Mouse (Mus musculus) lung, postnatal 0 days (tissue): Measurements from ENCODE around the gene Pde4c. TPM values are rescaled to one million over a fixed set of nuclear protein-coding genes. Genes with fewer than 3 reads are reported as not detected.

Experiments used
- ATAC-seq: fragments of 200-750 bp; cut with Nextera tagmentation; 2 replicates; pipeline ENCODE4 v1.8.0; 2017; ENCODE audit warnings: moderate library complexity
- DNase-seq: peaks from one replicate; pipeline ENCODE4 v3.0.0-alpha.2; 2016; ENCODE audit warnings: low spot score
- H3K27ac ChIP-seq: fragments of 300-500 bp; sonication (generic); 2 replicates; pipeline ENCODE4 v1.5.1; 2014; ENCODE audit warnings: antibody characterized with exemption, mild to moderate bottlenecking, low read length, mixed read lengths
- H3K27me3 ChIP-seq: fragments of 300-500 bp; sonication (generic); replicated peaks from 2 replicates; pipeline ENCODE4 v1.6.1; 2014; ENCODE audit warnings: low read length, mixed read lengths; ENCODE audit not compliant: insufficient read depth
- H3K36me3 ChIP-seq: fragments of 300-500 bp; sonication (generic); 2 replicates; pipeline ENCODE4 v1.6.1; 2014; ENCODE audit warnings: low read length, mixed read lengths; ENCODE audit not compliant: insufficient read depth
- H3K4me1 ChIP-seq: fragments of 300-500 bp; sonication (generic); 2 replicates; pipeline ENCODE4 v1.6.1; 2014; ENCODE audit warnings: antibody characterized with exemption, low read depth, low read length, mixed read lengths; ENCODE audit not compliant: insufficient read depth
- H3K4me2 ChIP-seq: fragments of 300-500 bp; sonication (generic); replicated peaks from 2 replicates; pipeline ENCODE4 v1.6.1; 2014; ENCODE audit warnings: low read depth, mild to moderate bottlenecking, low read length, moderate library complexity, mixed read lengths
- H3K4me3 ChIP-seq: fragments of 300-500 bp; sonication (generic); 2 replicates; pipeline ENCODE4 v1.5.1; 2014; ENCODE audit warnings: low read depth, low read length
- H3K9ac ChIP-seq: fragments of 300-500 bp; sonication (generic); replicated peaks from 2 replicates; pipeline ENCODE4 v1.6.1; 2014; ENCODE audit warnings: low read depth, mild to moderate bottlenecking
- H3K9me3 ChIP-seq: fragments of 300-500 bp; sonication (generic); 2 replicates; pipeline ENCODE4 v1.6.1; 2016; ENCODE audit warnings: low read length, mixed read lengths
- CTCF ChIP-seq: IDR thresholded peaks from 2 replicates; pipeline ENCODE4 v1.5.1; 2016; ENCODE audit warnings: antibody characterized with exemption, mild to moderate bottlenecking
- EP300 ChIP-seq: IDR thresholded peaks from 2 replicates; pipeline ENCODE4 v1.6.1; 2016; ENCODE audit warnings: antibody characterized with exemption, mild to moderate bottlenecking, control low read depth
- WGBS: fragments of 180-500 bp; shearing (Covaris S2); extraction: QIAGEN DNeasy Blood & Tissue Kit; methylation state at CpG from one replicate; pipeline ENCODE4 v1.1.7; 2014; 5-methylcytosine and 5-hydroxymethylcytosine counted together
- polyA plus RNA-seq: library from polyadenylated mRNA; unstranded; fragments of >200 nt; fragmentation: Nextera tagmentation; extraction: Ambion mirVana; gene quantifications from 2 replicates; pipeline ENCODE4 v1.2.1, GENCODE M21; 2015

Pde4c gene
- polyA plus RNA-seq, 1 experiment from 2014 or later, result 2.0 TPM

DNA sequence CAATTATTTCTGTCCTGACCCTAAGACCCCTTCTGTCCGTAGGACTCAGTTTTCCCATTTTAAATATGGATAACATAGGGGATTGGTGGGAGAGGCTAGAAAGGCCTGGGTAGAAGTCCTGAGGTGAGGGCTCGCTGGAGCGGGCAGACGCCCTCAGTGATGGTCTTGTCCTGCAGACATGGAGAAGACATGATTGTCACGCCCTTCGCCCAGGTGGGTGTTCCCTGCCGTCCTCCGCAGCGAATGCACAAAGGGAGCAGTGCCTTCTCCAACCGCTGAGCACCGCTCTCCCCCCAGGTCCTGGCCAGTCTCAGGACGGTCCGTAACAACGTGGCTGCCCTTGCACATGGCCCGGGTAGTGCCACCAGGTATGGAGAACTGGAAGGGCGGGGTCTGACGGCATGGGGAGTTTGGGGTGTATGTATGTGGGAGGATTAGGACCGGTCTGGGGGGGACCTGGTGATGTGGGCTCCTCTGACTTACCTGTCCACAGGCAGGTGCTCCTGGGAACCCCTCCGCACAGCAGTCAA lies 22.2 kb downstream of the Pde4c start:
- no peaks in the 10 kb centered on the region; the same call in 1 of the 2 replicates for H3K4me1 ChIP-seq
- no peak overlapping the region for H3K4me3 ChIP-seq
- H3K27me3 ChIP-seq, result peaks cover 40% of the 10 kb centered on the region; the same call in 1 of the 2 replicates
- no peaks in the 10 kb centered on the region for H3K9me3 ChIP-seq
- DNase-seq (no peak), ATAC-seq (no peak)
- TF ChIP-seq CTCF (no peak), EP300 (no peak)
- no peak overlapping the region for H3K4me2 ChIP-seq
- H3K9ac ChIP-seq, result no peak overlapping the region
- no peak overlapping the region for H3K27ac ChIP-seq
- no peaks in the 10 kb centered on the region for H3K36me3 ChIP-seq
- 61% methylated on average over 18 of the region's 19 CpGs for WGBS

GRCm38 (mm10) chr8:70746676-70747075 lies 23.2 kb downstream of the Pde4c start:
- ATAC-seq, result no peak
- 41% methylated on average over 9 of the region's 9 CpGs for WGBS

GRCm38 (mm10) chr8:70747211-70747890 lies 23.8 kb downstream of the Pde4c start:
- 82% methylated on average over 18 of the region's 18 CpGs for WGBS
- ATAC-seq (no peak), DNase-seq (no peak)
- no peak overlapping the region for H3K27ac ChIP-seq
- H3K4me3 ChIP-seq, result no peak overlapping the region
- H3K4me1 ChIP-seq, result no peaks in the 10 kb centered on the region; the same call in 1 of the 2 replicates
- H3K27me3 ChIP-seq, result peaks cover 31% of the 10 kb centered on the region; the same call in 1 of the 2 replicates
- H3K9me3 ChIP-seq, result no peaks in the 10 kb centered on the region
- TF ChIP-seq CTCF, result no peak
- TF ChIP-seq EP300, result no peak
- H3K4me2 ChIP-seq, result no peak overlapping the region
- H3K9ac ChIP-seq, result no peak overlapping the region
- no peaks in the 10 kb centered on the region for H3K36me3 ChIP-seq

More at GRCm38 (mm10) chr8:70746676-70747075, 23.2 kb downstream of the Pde4c start:
- no peaks in the 10 kb centered on the region for H3K36me3 ChIP-seq
- no peak for TF ChIP-seq CTCF
- no peak for TF ChIP-seq EP300
- H3K27me3 ChIP-seq, result peaks cover 38% of the 10 kb centered on the region; the same call in 1 of the 2 replicates
- H3K4me2 ChIP-seq, result no peak overlapping the region
- no peak overlapping the region for H3K4me3 ChIP-seq
- DNase-seq, result no peak
- no peak overlapping the region for H3K9ac ChIP-seq
- H3K9me3 ChIP-seq, result no peaks in the 10 kb centered on the region
- no peak overlapping the region for H3K27ac ChIP-seq
- no peaks in the 10 kb centered on the region; the same call in 1 of the 2 replicates for H3K4me1 ChIP-seq

- no peak overlapping the region for H3K9ac ChIP-seq
- H3K4me3 ChIP-seq, result no peak overlapping the region
- no peak overlapping the region for H3K27ac ChIP-seq
- H3K4me1 ChIP-seq, result peaks cover 7% of the 10 kb centered on the region; the same call in 1 of the 2 replicates
- no peaks in the 10 kb centered on the region for H3K9me3 ChIP-seq
- DNase-seq (no peak), ATAC-seq (no peak)
- 81% methylated on average over 23 of the region's 23 CpGs for WGBS
- H3K27me3 ChIP-seq, result peaks cover 20% of the 10 kb centered on the region; the same call in 1 of the 2 replicates
- no peaks in the 10 kb centered on the region for H3K36me3 ChIP-seq
- TF ChIP-seq EP300 (no peak), CTCF (no peak)
- no peak overlapping the region for H3K4me2 ChIP-seq
Observed at GRCm38 (mm10) chr8:70748246-70749096, 25.0 kb downstream of the Pde4c start.

DNA sequence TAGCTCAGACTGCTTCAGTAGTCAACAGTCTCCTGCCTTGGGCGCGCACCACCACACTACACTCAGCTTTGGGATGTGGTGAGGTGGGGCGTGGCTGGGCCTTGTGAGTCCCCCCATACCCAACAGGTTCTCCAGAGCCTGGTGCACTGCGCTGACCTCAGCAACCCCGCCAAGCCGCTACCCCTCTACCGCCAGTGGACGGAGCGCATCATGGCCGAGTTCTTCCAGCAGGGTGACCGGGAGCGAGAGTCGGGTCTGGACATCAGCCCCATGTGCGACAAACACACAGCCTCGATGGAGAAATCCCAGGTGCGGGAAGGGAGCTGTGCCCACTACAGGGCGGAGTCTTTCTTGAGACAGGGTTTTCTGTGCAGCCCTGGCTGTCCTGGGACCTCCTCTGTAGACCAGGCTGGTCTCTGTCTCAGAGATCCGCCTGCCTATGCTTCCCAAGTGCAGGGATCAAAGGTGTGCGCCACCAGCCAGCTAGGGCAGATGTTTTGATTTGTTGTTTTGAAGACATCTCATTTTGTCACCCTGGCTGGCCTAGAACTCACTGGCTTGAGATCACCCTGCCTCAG lies 25.7 kb downstream of the Pde4c start:
- Histone ChIP-seq H3K9ac (no peak overlapping the region), H3K36me3 (no peaks in the 10 kb centered on the region), H3K4me2 (no peak overlapping the region), H3K9me3 (no peaks in the 10 kb centered on the region), H3K4me3 (no peak overlapping the region), H3K27me3 (peaks cover 13% of the 10 kb centered on the region; the same call in 1 of the 2 replicates), H3K27ac (no peak overlapping the region), H3K4me1 (peaks cover 10% of the 10 kb centered on the region; the same call in 1 of the 2 replicates)
- DNase-seq (no peak), ATAC-seq (no peak)
- TF ChIP-seq CTCF (no peak), EP300 (no peak)
- WGBS, result 78% methylated on average over 19 of the region's 19 CpGs
